Mouse (Mus musculus) heart, adult 18-20 months (tissue): ENCODE data around the gene Ctnnb1. TPM values are rescaled to one million over a fixed set of nuclear protein-coding genes. Genes with fewer than 3 reads are reported as not detected.
A peak's percentile ranks its signal among the peaks of the same experiment; 100 is the strongest.

Experiments used
- DNase-seq, 2 experiments: peaks; one replicate each; pipeline ENCODE4 v3.0.0; 2021 to 2022; ENCODE audit warnings: mixed read lengths in 1 of 2
- total RNA-seq, 2 experiments: library from RNA; stranded (reverse); gene quantifications; 2 replicates each; pipeline ENCODE4 v1.2.3; 2021

Gene Ctnnb1
- total RNA-seq, 2 experiments from 2014 or later = 384 to 392 TPM

GRCm38 (mm10) chr9:120926939-120927606 lies 1.9 kb upstream of the Ctnnb1 start:
- no peak for DNase-seq

- DNase-seq = no peak
Observed at GRCm38 (mm10) chr9:120930021-120930420, 1.0 kb downstream of the Ctnnb1 start.

- peak in 1 of 2 experiments; percentile 60 for DNase-seq
Observed at GRCm38 (mm10) chr9:120930811-120931210, 1.8 kb downstream of the Ctnnb1 start.

- DNase-seq = no peak
Observed at GRCm38 (mm10) chr9:120932371-120932770, 3.4 kb downstream of the Ctnnb1 start.

- peak; percentile 97 for DNase-seq
Observed at GRCm38 (mm10) chr9:120932797-120933586, 4.0 kb downstream of the Ctnnb1 start.

GRCm38 (mm10) chr9:120933587-120933885 lies 4.5 kb downstream of the Ctnnb1 start:
- no peak for DNase-seq

- peak; percentile 41 to 65 for DNase-seq
Observed at GRCm38 (mm10) chr9:120933886-120934758, 5.1 kb downstream of the Ctnnb1 start.

- DNase-seq = peak; percentile 48 to 54
Observed at GRCm38 (mm10) chr9:120934821-120935633, 6.0 kb downstream of the Ctnnb1 start.

GRCm38 (mm10) chr9:120935634-120935922 lies 6.6 kb downstream of the Ctnnb1 start:
- DNase-seq = no peak

- peak; percentile 54 to 76 for DNase-seq
Observed at GRCm38 (mm10) chr9:120936351-120936750, 7.3 kb downstream of the Ctnnb1 start.

GRCm38 (mm10) chr9:120940858-120941257 lies 11.8 kb downstream of the Ctnnb1 start:
- no peak for DNase-seq

- no peak for DNase-seq
Observed at GRCm38 (mm10) chr9:120943757-120944156, 14.7 kb downstream of the Ctnnb1 start.

- no peak for DNase-seq
Observed at GRCm38 (mm10) chr9:120944211-120944610, 15.2 kb downstream of the Ctnnb1 start.

- no peak for DNase-seq
Observed at GRCm38 (mm10) chr9:120946131-120946530, 17.1 kb downstream of the Ctnnb1 start.

- DNase-seq = no peak
Observed at GRCm38 (mm10) chr9:120948832-120949231, 19.8 kb downstream of the Ctnnb1 start.

GRCm38 (mm10) chr9:120950761-120951160 lies 21.7 kb downstream of the Ctnnb1 start:
- no peak for DNase-seq

- no peak for DNase-seq
Observed at GRCm38 (mm10) chr9:120951947-120952346, 22.9 kb downstream of the Ctnnb1 start.

GRCm38 (mm10) chr9:120958051-120958450 lies 29.0 kb downstream of the Ctnnb1 start:
- no peak for DNase-seq

- DNase-seq = peak in 1 of 2 experiments; percentile 27
Observed at GRCm38 (mm10) chr9:120958560-120958959, 29.5 kb downstream of the Ctnnb1 start.

- no peak for DNase-seq
Observed at GRCm38 (mm10) chr9:120959225-120959624, 30.2 kb downstream of the Ctnnb1 start.

GRCm38 (mm10) chr9:120960611-120961010 lies 31.6 kb downstream of the Ctnnb1 start:
- no peak for DNase-seq

- DNase-seq = no peak
Observed at GRCm38 (mm10) chr9:120961466-120961865, 32.5 kb downstream of the Ctnnb1 start.
